Mouse (Mus musculus) C2C12 (cell line): Measurements from ENCODE around the gene Ddx17. TPM values are rescaled to one million over a fixed set of nuclear protein-coding genes. Genes with fewer than 3 reads are reported as not detected.

Source experiments
- H3K27me3 ChIP-seq: one replicate; pipeline ENCODE4 v1.6.1; 2011; ENCODE audit not compliant: control insufficient read depth, insufficient read depth, insufficient read length
- H3K36me3 ChIP-seq: one replicate; pipeline ENCODE4 v1.6.1; 2011; ENCODE audit not compliant: control insufficient read depth, insufficient read depth
- H3K4me3 ChIP-seq: one replicate; pipeline ENCODE4 v1.5.1; 2011; ENCODE audit warnings: mild to moderate bottlenecking, control low read depth; ENCODE audit not compliant: poor library complexity, insufficient read depth, severe bottlenecking
- H3K79me2 ChIP-seq: one replicate; pipeline ENCODE4 v1.6.1; 2011; ENCODE audit not compliant: control insufficient read depth, insufficient read depth
- H3K79me3 ChIP-seq: one replicate; pipeline ENCODE4 v1.6.1; 2011; ENCODE audit warnings: low read depth, control low read depth
- H3ac ChIP-seq: one replicate; pipeline ENCODE3; 2011; ENCODE audit warnings: low read depth; ENCODE audit not compliant: control insufficient read depth, insufficient read length
- CEBPB ChIP-seq: IDR thresholded peaks from one replicate; pipeline ENCODE4 v1.6.1; 2011; ENCODE audit warnings: low read depth, mild to moderate bottlenecking, control low read depth, moderate library complexity
- CTCF ChIP-seq: IDR thresholded peaks from one replicate; pipeline ENCODE4 v1.5.1; 2011; ENCODE audit not compliant: control insufficient read depth, insufficient read depth, insufficient read length
- FOSL1 ChIP-seq: IDR thresholded peaks from one replicate; pipeline ENCODE4 v1.8.0; 2011; ENCODE audit warnings: mild to moderate bottlenecking, low read length; ENCODE audit not compliant: poor library complexity, insufficient read depth, severe bottlenecking
- MAX ChIP-seq: IDR thresholded peaks from one replicate; pipeline ENCODE4 v1.6.1; 2011; ENCODE audit warnings: mild to moderate bottlenecking, control low read depth
- MYOD1 ChIP-seq: IDR thresholded peaks from one replicate; pipeline ENCODE4 v1.6.1; 2011; ENCODE audit warnings: low read depth; ENCODE audit not compliant: control insufficient read depth, insufficient read length
- MYOG ChIP-seq: IDR thresholded peaks from one replicate; pipeline ENCODE4 v1.6.1; 2011; ENCODE audit not compliant: control insufficient read depth, insufficient read length; ENCODE audit errors: extremely low read depth
- USF1 ChIP-seq: IDR thresholded peaks from one replicate; pipeline ENCODE4 v1.6.1; 2011; ENCODE audit warnings: low read depth, mild to moderate bottlenecking, control low read depth, moderate library complexity
- microRNA-seq: library from miRNA; unstranded; fragments of <30 nt; microRNA quantifications from one replicate; pipeline ENCODE4, GENCODE M21; 2019; ENCODE audit warnings: borderline microRNAs expressed
- polyA plus RNA-seq: library from polyadenylated mRNA; unstranded; fragments of >200 nt; fragmentation: generic; extraction: Trizol; gene quantifications from one replicate; pipeline ENCODE4 v1.2.1, GENCODE M21; 2012; ENCODE audit warnings: missing spikeins

Ddx17 gene
- polyA plus RNA-seq, 1 experiment: 84.9 TPM

DNA sequence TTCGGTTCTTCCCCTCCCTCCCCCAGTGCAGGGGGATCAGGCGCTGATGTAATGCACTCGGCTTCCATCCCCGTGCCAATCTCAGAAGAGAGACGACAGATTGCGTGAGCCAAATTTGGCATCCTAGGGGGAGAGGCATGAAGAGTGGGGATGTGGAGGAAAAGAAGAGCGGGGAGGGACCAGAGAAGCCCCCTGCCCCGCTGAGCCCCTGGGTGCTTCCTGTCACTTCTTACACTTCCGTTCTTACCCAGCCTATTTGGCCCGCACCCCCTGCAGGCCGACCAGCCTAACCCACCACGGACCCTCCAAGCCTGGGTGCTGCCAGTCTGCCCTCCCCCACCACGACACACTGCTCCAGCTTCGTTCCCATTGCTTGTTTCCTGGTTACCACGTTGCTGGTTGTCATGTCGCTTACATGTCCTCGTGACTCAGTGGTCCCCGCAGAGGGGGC lies 43.6 kb downstream of the Ddx17 start:
- Histone ChIP-seq H3ac (no peak overlapping the region), H3K27me3 (peaks cover 99% of the 10 kb centered on the region), H3K36me3 (no peaks in the 10 kb centered on the region), H3K79me2 (no peaks in the 10 kb centered on the region), H3K79me3 (no peaks in the 10 kb centered on the region), H3K4me3 (no peak overlapping the region)
- TF ChIP-seq MAX (no peak), MYOD1 (no peak), FOSL1 (no peak), USF1 (no peak), CEBPB (no peak), CTCF (no peak), MYOG (no peak)

DNA sequence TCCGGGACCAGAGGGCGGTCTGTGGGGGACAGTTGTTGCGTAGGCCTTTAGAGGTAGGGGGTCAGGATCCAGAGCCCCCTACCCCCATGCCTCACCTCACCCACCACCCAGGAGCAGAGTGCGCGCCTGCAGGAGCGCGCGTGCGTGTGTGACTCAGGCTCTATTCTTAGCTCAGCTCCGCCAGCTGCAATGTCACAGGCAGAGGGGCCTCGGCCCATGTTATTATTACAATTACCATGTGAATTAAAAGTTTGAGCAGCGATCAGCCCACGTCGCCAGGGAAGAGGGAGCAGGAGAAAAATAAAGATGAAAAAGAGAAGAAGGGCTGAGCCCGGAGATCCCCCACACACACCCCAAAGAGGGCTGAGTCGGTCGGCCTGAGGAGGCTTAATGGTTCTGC lies 46.4 kb downstream of the Ddx17 start:
- Histone ChIP-seq H3K79me2 (no peaks in the 10 kb centered on the region), H3K36me3 (no peaks in the 10 kb centered on the region), H3K27me3 (peaks cover 98% of the 10 kb centered on the region), H3K79me3 (no peaks in the 10 kb centered on the region), H3ac (no peak overlapping the region), H3K4me3 (no peak overlapping the region)
- no peak for TF ChIP-seq MAX
- no peak for TF ChIP-seq MYOD1
- TF ChIP-seq FOSL1: no peak
- TF ChIP-seq CTCF: no peak
- TF ChIP-seq MYOG: no peak
- no peak for TF ChIP-seq USF1
- no peak for TF ChIP-seq CEBPB

DNA sequence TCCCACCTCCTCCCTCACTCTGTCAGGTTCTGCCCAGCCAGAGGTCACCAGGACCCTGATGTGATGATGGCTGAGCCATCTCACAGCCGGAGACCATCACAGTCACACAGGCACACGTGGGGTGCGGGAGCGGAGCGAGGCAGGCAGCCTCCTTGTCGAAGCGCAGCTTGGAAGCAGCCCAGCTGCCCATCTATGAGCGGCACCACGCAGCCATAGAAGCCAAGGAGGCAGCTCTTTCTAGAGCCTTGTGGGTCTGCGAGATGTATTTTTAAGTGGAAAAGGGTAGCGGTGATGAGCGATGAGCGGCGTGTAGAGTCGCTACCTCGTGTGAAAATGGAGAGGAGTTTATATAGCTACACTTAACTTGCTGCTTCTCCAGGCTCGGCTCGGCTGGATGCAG lies 53.0 kb downstream of the Ddx17 start:
- Histone ChIP-seq H3K4me3 (no peak overlapping the region), H3K27me3 (peaks cover 96% of the 10 kb centered on the region), H3K79me3 (no peaks in the 10 kb centered on the region), H3ac (no peak overlapping the region), H3K79me2 (no peaks in the 10 kb centered on the region), H3K36me3 (no peaks in the 10 kb centered on the region)
- TF ChIP-seq FOSL1 (no peak), MYOG (no peak), CEBPB (no peak), CTCF (no peak)

DNA sequence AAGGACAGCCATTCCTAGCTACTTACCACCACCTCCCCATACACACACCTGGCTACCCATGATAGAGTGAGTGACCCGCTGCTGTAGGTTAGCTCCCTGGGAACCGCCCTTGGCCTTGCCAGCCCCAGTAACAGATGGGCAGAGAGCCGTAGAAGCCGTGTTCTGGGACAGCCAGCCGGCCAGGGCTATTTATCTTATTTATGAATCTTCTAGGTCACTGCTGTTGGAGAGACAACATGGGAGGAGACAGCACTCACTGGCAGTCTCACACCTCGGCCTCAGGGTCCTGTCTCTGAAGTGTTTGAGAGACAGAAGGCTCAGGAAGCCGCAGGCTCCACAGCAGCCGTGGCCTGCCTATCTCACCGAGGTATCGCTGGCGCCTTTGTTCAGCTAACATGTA lies 57.1 kb downstream of the Ddx17 start:
- Histone ChIP-seq H3K4me3 (no peak overlapping the region), H3K79me2 (no peaks in the 10 kb centered on the region), H3ac (no peak overlapping the region), H3K79me3 (no peaks in the 10 kb centered on the region), H3K36me3 (no peaks in the 10 kb centered on the region), H3K27me3 (peaks cover 87% of the 10 kb centered on the region)
- TF ChIP-seq CTCF (no peak), FOSL1 (no peak), MYOD1 (no peak), MYOG (no peak), USF1 (no peak), MAX (no peak), CEBPB (no peak)

DNA sequence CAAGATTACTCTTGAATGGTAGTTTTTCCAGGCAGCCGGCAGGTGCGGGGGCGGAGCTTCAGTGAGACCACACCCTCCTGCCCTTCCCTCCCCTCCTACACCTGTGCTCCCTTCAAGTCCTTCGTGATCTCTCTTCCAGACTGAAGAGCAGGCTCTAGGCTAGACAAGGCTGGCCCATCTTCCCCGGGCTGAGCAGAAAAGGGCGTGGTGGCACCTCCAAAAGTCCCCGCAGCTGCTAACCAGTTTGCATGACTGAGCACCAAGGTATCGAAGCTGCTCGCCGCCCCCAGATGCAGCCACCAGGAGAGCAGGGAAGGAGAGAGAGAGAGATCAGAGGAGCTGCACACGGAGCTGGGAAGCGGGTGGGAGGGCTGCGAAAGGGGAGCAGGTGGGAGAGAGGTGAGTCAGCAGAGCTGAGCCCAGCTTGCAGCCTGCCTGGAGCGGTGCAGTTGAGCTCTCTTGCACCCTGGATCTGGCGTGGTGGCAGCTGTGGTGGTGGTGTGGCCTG lies 65.3 kb downstream of the Ddx17 start:
- no peaks in the 10 kb centered on the region for H3K79me3 ChIP-seq
- no peak overlapping the region for H3K4me3 ChIP-seq
- TF ChIP-seq USF1 (no peak), MYOG (no peak), CEBPB (no peak), MAX (no peak), CTCF (no peak), FOSL1 (no peak), MYOD1 (no peak)
- H3K36me3 ChIP-seq: no peaks in the 10 kb centered on the region
- H3ac ChIP-seq: no peak overlapping the region
- H3K79me2 ChIP-seq: no peaks in the 10 kb centered on the region
- peaks cover 79% of the 10 kb centered on the region for H3K27me3 ChIP-seq

Small RNA genes lying within 50 kb of the gene (microRNA-seq; reads per million reads assigned to microRNA genes)
- not detected for gene Gm27903

Other genes starting within 250 kb of the Ddx17 start
- 17.4 TPM for gene Pla2g6, start 218.4 kb downstream of the Ddx17 start, polyA plus RNA-seq
- gene Maff, start 200.1 kb downstream of the Ddx17 start, polyA plus RNA-seq: 24.8 TPM
- gene Tmem184b, start 143.2 kb downstream of the Ddx17 start, polyA plus RNA-seq: 74.2 TPM
- gene Csnk1e, start 91.2 kb downstream of the Ddx17 start, polyA plus RNA-seq: 98.6 TPM
- 0.14 TPM for gene Kcnj4, start 41.5 kb downstream of the Ddx17 start, polyA plus RNA-seq
- gene Kdelr3, start 30.3 kb downstream of the Ddx17 start, polyA plus RNA-seq: 65.5 TPM
- gene Dmc1, start 58.4 kb upstream of the Ddx17 start, polyA plus RNA-seq: not detected
- 0.27 TPM for gene Fam227a, start 112.2 kb upstream of the Ddx17 start, polyA plus RNA-seq
- gene Cby1, start 112.5 kb upstream of the Ddx17 start, polyA plus RNA-seq: 54.5 TPM
- 171 TPM for gene Tomm22, start 124.1 kb upstream of the Ddx17 start, polyA plus RNA-seq
- gene Josd1, start 141.2 kb upstream of the Ddx17 start, polyA plus RNA-seq: 37.0 TPM
- 62.5 TPM for gene Gtpbp1, start 144.1 kb upstream of the Ddx17 start, polyA plus RNA-seq
- gene Sun2, start 195.8 kb upstream of the Ddx17 start, polyA plus RNA-seq: 56.7 TPM
- gene Dnal4, start 231.1 kb upstream of the Ddx17 start, polyA plus RNA-seq: 48.9 TPM